Mouse (Mus musculus): ENCODE measurements around the gene Acly.

Gene Acly

GRCm38 (mm10) chr11:100527458-100528374, at the start of gene Acly:
Gene Acly (minus strand): TSS chr11:100528000.
- DNase-seq (ENCODE audit: low spot score) = peak; percentile 99

GRCm38 (mm10) chr11:100576256-100576655, 48.5 kb upstream of the Acly start:
- no peak for DNase-seq (ENCODE audit: low spot score)

- no peak for DNase-seq (ENCODE audit: low spot score)
Measured at GRCm38 (mm10) chr11:100575484-100575855, 47.7 kb upstream of the Acly start.

- peak; percentile 65 for DNase-seq (ENCODE audit: low spot score)
Measured at GRCm38 (mm10) chr11:100574708-100575483, 47.1 kb upstream of the Acly start, which contains the start of gene Cnp. Gene Cnp (plus strand): TSS chr11:100574904.

GRCm38 (mm10) chr11:100574188-100574587, 46.4 kb upstream of the Acly start:
- no peak for DNase-seq (ENCODE audit: low spot score)

DNA sequence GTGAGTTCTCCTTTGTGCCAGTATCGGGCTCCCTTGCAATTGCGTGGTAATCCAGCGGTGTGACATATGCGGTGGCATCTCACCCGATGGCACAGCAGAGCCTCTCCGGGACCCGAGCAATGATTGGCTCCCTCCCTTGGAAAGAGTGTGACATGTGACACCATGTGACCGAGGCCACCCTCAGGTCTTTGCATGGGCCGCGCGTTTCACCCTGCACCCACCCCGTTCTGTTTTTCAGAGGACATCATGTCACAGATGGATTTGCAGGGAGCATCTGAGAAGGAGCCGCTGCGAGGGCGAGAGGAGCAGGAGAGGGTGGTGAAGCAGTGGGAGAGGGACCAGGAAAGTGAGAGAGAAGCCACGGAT, 43.4 kb upstream of the Acly start:
- DNase-seq (ENCODE audit: low spot score) = no peak

DNA sequence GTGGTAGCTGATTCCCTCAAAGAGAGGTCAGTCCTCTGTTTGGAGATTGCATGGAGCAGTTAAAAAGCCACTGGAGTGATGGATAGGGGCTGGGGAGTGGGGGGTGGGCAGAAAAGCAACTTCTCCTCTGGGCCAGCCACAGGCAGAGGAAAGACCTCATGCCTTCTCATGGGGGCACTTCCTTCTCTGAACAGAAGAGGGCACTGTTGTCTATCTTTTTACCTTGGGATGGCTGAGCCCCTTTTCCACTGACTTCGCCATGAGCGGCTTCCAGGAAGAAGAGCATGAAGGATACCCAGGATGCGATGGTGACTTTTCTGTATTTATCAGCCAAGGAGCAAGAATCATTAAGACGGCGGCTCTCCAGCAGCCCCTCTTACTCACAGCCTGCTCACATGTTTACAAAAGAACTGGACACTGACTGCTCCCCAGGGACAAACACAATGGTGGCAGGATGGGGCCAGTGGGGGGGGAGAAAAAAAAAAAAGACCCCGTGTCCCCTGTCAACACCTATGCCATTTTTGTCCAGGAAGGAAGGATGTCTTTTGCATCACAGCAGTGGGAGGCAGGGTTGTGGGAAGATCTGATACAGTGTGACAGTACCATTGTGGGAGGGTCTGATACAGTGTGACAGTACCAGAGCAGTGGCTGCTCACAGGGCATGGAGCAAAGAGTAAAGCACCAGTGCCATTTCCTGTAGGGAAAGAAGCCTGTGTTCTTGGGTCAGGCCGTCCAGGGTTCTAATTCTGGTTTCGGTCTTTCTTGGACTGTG, 42.8 kb upstream of the Acly start:
- DNase-seq (ENCODE audit: low spot score) = peak; percentile 88

GRCm38 (mm10) chr11:100569789-100570188, 42.0 kb upstream of the Acly start:
- DNase-seq (ENCODE audit: low spot score) = no peak

DNA sequence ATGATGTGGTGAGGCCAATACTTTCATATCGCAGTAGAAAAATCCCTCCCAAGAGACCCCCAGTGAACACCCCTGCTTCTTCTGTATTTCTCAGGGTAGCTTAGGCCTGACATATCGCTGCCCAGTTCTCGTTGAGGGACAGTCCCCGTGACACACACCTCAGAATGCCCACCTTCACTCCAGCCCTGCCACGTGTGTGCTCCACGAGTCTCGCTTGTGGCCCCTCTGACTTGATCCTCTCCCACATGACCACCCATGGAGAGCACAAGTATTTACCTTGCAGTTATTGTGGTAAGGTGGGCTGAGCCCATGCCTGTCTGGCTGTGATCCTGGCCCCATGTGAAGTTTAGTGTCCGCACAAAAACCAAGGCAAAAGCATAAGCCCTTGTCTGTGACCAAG, 40.9 kb upstream of the Acly start:
- DNase-seq (ENCODE audit: low spot score) = no peak

- DNase-seq (ENCODE audit: low spot score) = no peak
Measured at GRCm38 (mm10) chr11:100567815-100568245, 40.0 kb upstream of the Acly start.

DNA sequence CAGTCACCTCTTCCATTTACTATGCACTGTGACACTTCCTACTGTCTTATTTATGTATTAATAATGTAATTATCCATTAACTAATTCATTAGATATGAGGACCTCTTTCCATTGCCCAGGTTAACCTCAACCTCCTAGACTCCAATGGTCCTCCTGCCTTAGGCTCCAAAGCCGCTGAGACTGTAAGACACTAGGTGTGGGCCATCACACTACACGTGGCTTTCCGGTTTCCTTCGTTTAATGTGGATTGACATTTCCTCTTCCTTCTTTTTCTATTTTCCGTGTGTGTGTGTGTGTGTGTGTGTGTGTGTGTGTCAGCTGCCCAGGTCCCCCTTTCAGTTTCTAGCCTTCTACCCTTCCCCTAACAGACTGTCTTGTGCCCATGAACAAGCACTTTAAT, 39.4 kb upstream of the Acly start:
- DNase-seq (ENCODE audit: low spot score) = no peak

- no peak for DNase-seq (ENCODE audit: low spot score)
Measured at GRCm38 (mm10) chr11:100564703-100565102, 36.9 kb upstream of the Acly start.

GRCm38 (mm10) chr11:100564297-100564696, 36.5 kb upstream of the Acly start:
- DNase-seq (ENCODE audit: low spot score) = no peak

DNA sequence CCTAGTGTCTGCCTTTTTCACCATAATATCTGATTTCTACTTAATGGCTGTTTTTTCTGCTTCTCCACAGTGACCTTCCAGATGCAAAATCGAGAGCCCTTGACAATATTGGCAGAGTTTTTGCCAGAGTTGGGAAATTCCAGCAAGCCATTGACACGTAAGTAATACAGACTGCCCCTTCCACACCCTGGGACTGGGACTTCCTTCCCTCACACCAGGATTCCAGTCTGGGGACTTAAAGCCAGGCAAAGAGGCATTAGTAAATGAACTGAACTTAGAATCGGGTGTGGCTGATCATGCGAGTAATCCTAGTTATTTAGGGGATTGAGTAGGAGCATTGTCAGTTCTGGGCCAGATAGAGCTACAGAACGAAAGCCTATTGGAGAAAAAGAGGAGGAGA, 33.9 kb upstream of the Acly start:
- no peak for DNase-seq (ENCODE audit: low spot score)

- DNase-seq (ENCODE audit: low spot score) = peak; percentile 23
Measured at GRCm38 (mm10) chr11:100559476-100559875, 31.7 kb upstream of the Acly start.

- DNase-seq (ENCODE audit: low spot score) = no peak
Measured at GRCm38 (mm10) chr11:100557563-100557962, 29.8 kb upstream of the Acly start.

DNA sequence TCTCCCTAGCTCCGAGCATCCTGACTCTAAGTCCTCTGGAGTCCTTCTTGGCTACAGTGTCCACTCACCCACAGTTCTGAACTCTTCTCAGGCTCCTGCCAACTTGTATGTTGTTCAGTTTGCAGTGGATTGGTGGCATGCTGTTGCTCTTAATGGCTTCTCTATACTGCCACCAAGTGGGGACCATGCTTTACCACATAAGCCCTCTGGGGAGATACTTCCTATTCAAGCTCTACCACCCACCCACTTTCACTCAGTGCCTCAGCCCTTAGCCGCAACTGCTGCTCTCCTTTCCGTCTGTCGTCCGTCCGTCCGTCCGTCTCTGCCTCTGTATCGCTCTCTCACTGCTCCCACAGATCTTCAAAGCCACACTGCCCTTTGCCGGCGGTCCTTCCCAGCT, 27.8 kb upstream of the Acly start:
- DNase-seq (ENCODE audit: low spot score) = peak; percentile 87

DNA sequence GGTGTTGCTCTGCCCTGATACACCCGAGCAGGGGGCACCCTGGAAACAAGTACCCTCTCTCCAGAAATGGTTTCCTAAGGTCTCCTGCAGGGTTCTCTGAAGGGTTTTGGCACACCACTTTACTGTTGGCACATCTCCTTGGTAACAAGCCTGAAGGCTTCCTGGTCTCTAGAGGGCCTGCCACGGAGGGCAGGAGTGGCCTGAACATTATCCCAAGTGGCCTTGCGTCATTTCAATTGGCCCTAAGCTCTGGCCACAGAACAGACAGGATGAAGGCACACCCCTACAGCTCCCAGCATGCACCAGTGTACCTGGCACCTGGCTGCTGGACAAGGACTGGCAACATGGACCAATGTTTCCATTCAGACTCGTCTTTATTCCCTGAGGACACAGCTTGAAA, 25.0 kb upstream of the Acly start:
- DNase-seq (ENCODE audit: low spot score) = no peak

- no peak for DNase-seq (ENCODE audit: low spot score)
Measured at GRCm38 (mm10) chr11:100550101-100550500, 22.3 kb upstream of the Acly start.

- DNase-seq (ENCODE audit: low spot score) = no peak
Measured at GRCm38 (mm10) chr11:100549466-100549865, 21.7 kb upstream of the Acly start.

- DNase-seq (ENCODE audit: low spot score) = no peak
Measured at GRCm38 (mm10) chr11:100548141-100548540, 20.3 kb upstream of the Acly start.

- DNase-seq (ENCODE audit: low spot score) = no peak
Measured at GRCm38 (mm10) chr11:100546955-100547354, 19.2 kb upstream of the Acly start.
